Mouse (Mus musculus) heart, postnatal 10 days (tissue): ENCODE measurements around the gene Vmn1r117. TPM values are rescaled to one million over a fixed set of nuclear protein-coding genes. Genes with fewer than 3 reads are reported as not detected.
"Not testable (repeated sequence)": the region's sequence is repeated elsewhere in the genome, so short reads cannot be mapped to it uniquely, and the experiment has no call there.

Source experiments
- DNase-seq, 2 experiments: peaks; one replicate each; pipeline ENCODE4 v3.0.0; 2021
- intact Hi-C: fragments of 180-260 bp; cut with DNase I; formaldehyde crosslinking; loops from one replicate; pipeline ENCODE4 v1.15.1; 2025
- total RNA-seq, 2 experiments: library from RNA; stranded (reverse); gene quantifications; 2 replicates each; pipeline ENCODE4 v1.2.3; 2021

The Vmn1r117 gene
- not detected for total RNA-seq

DNA sequence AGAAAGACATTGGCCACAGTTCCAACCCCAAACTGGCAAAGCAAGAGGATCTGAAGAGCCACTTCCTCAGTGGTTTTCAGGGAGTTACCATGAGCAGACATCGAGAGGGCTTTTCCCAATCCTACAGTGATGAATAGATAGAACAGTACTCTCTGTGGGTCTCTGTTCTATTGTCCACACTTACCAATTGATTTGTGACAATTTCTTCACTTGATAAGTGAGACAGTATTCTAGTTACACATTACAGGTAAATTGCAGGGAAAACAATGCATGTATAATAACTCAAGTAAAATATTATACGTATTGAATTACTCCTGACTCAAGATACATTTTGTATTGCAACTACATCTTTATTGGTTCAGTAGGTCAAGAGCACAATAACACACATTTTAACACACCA is at the start of gene Vmn1r117:
Vmn1r117 (minus strand) TSS at position 101 of the 400 bp plus-strand sequence.
- intact Hi-C loops, DNase-seq: not testable (repeated sequence)

- intact Hi-C loops, DNase-seq: not testable (repeated sequence)
Measured at GRCm38 (mm10) chr7:20912247-20912646, 28.3 kb upstream of the Vmn1r117 start, which contains the start of gene Vmn1r118. TSS of gene Vmn1r118 (minus strand) at chr7:20912347.

DNA sequence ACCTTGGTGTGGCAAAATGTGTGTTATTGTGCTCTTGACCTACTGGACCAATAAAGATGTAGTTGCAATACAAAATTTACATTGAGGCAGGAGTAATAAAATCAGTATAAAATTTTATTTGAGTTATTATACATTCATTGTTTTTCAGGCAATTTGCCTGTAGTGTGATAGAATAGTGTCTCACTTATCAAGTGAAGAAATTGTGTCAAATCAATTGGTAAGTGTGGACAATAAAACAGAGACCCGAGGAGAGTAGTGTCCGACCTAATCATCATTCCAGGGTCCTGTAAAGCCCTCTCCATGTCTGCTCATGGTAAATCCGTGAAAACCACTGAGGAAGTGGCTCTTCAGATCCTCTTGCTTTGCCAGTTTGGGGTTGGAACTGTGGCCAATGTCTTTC is 12.0 kb downstream of the Vmn1r117 start, which contains the start of gene Vmn1r116:
Vmn1r116 (plus strand) TSS at position 301 of the 400 bp plus-strand sequence.
- DNase-seq, intact Hi-C loops: not testable (repeated sequence)

GRCm38 (mm10) chr7:20844885-20845284 is 39.0 kb downstream of the Vmn1r117 start, which contains the start of gene Vmn1r115:
TSS of gene Vmn1r115 (minus strand) at chr7:20844985.
- DNase-seq, intact Hi-C loops: not testable (repeated sequence)

Other genes with a start within 250 kb of the Vmn1r117 start
- gene Vmn1r107, start 215.2 kb downstream of the Vmn1r117 start, total RNA-seq: not detected
- not detected for gene Vmn1r111, start 180.9 kb downstream of the Vmn1r117 start, total RNA-seq
- not detected for gene Gm10668, start 153.5 kb downstream of the Vmn1r117 start, total RNA-seq
- not detected for gene Vmn1r112, start 112.9 kb downstream of the Vmn1r117 start, total RNA-seq
- not detected for gene Vmn1r113, start 96.8 kb downstream of the Vmn1r117 start, total RNA-seq
- gene Vmn1r114, start 71.9 kb downstream of the Vmn1r117 start, total RNA-seq: not detected
- gene Vmn1r115, start 39.1 kb downstream of the Vmn1r117 start, total RNA-seq: not detected
- gene Vmn1r116, start 11.9 kb downstream of the Vmn1r117 start, total RNA-seq: not detected
- gene Vmn1r118, start 28.2 kb upstream of the Vmn1r117 start, total RNA-seq: not detected
- gene Vmn1r119, start 128.3 kb upstream of the Vmn1r117 start, total RNA-seq: not detected
- gene Vmn1r120, start 169.7 kb upstream of the Vmn1r117 start, total RNA-seq: not detected
- gene Vmn1r121, start 214.4 kb upstream of the Vmn1r117 start, total RNA-seq: not detected